Comparison of ENCODE assay signal across 33 mouse cellular contexts in genomic region chr1:171966054-171966790, GRCm38 (mm10). TPM values are rescaled to one million over a fixed set of nuclear protein-coding genes. Genes with fewer than 3 reads are reported as not detected.
A peak's percentile ranks its signal among the peaks of the same experiment; 100 is the strongest.
DNase-seq lines count a peak whose midpoint lies in the region; ATAC-seq lines count a peak whose summit lies in the region.
"Had no signal": no experiment of that assay in that cellular context is flagged by ENCODE, and none has a peak within 500 bp of the region (broad histone marks: within the 10 kb centered on the region; RNA-seq: fewer than 3 reads in every experiment).

No protein-coding gene starts in this region.

- no peak overlapping the region for H3K9ac ChIP-seq in midbrain, embryonic 11.5 days (ENCODE audit: low read length)
- no peak overlapping the region for H3K9ac ChIP-seq in hindbrain, embryonic 13.5 days
- H3K9ac ChIP-seq: forebrain, embryonic 12.5 days; forebrain, postnatal 0 days; hindbrain, embryonic 14.5 days; kidney, embryonic 15.5 days; limb, embryonic 15.5 days; liver, embryonic 13.5 days; midbrain, embryonic 12.5 days had no signal

- H3K4me2 ChIP-seq in midbrain, embryonic 11.5 days, result no peak overlapping the region
- no peak overlapping the region for H3K4me2 ChIP-seq in hindbrain, embryonic 13.5 days
- H3K4me2 ChIP-seq: forebrain, embryonic 12.5 days; hindbrain, embryonic 14.5 days; kidney, embryonic 15.5 days; limb, embryonic 15.5 days; liver, embryonic 13.5 days; midbrain, embryonic 12.5 days had no signal

- no peaks in the 10 kb centered on the region for H3K36me3 ChIP-seq in midbrain, embryonic 11.5 days (ENCODE audit: control insufficient read depth, insufficient read depth, low read length)
- H3K36me3 ChIP-seq in midbrain, embryonic 10.5 days, result no peaks in the 10 kb centered on the region
- no peaks in the 10 kb centered on the region for H3K36me3 ChIP-seq in hindbrain, embryonic 13.5 days
- H3K36me3 ChIP-seq: forebrain, embryonic 12.5 days; kidney, embryonic 15.5 days; limb, embryonic 10.5 days; limb, embryonic 15.5 days; liver, embryonic 13.5 days; midbrain, embryonic 12.5 days had no signal

- no peak overlapping the region for H3K27ac ChIP-seq in midbrain, embryonic 11.5 days (ENCODE audit: low read depth, low read length)
- H3K27ac ChIP-seq in midbrain, embryonic 10.5 days (replicated peaks), result no peak overlapping the region
- no peak overlapping the region for H3K27ac ChIP-seq in hindbrain, embryonic 13.5 days
- H3K27ac ChIP-seq: forebrain, embryonic 12.5 days; hindbrain, embryonic 14.5 days; kidney, embryonic 15.5 days; limb, embryonic 10.5 days; limb, embryonic 15.5 days; liver, embryonic 13.5 days; midbrain, embryonic 12.5 days had no signal

- 91% methylated on average over 6 of the region's 6 CpGs for WGBS in midbrain, embryonic 11.5 days
- WGBS in midbrain, embryonic 10.5 days, result 87% methylated on average over 6 of the region's 6 CpGs
- 87% methylated on average over 6 of the region's 6 CpGs for WGBS in hindbrain, embryonic 13.5 days

- peaks cover 3% of the 10 kb centered on the region for H3K4me1 ChIP-seq in midbrain, embryonic 11.5 days (ENCODE audit: control insufficient read depth, insufficient read depth, low read length)
- H3K4me1 ChIP-seq in midbrain, embryonic 10.5 days, result peaks cover 12% of the 10 kb centered on the region
- H3K4me1 ChIP-seq in hindbrain, embryonic 13.5 days (replicated peaks), result peaks cover 8% of the 10 kb centered on the region
- H3K4me1 ChIP-seq: kidney, embryonic 15.5 days; limb, embryonic 10.5 days; limb, embryonic 15.5 days; liver, embryonic 13.5 days had no signal

- peak; percentile 53 for DNase-seq in midbrain, embryonic 11.5 days (ENCODE audit: low spot score, missing footprints)
- no peak for DNase-seq in midbrain, embryonic 10.5 days (ENCODE audit: low spot score)
- peak; percentile 26 for DNase-seq in thymus, postnatal 14 days
- no peak for DNase-seq in thymus, adult 18-20 months
- peak; percentile 43 for DNase-seq in thymus, postnatal 25 days
- DNase-seq in kidney, postnatal 4 days, result no peak
- DNase-seq: adrenal gland, adult 2 months; adrenal gland, postnatal 36 days; cerebellum, adult 18-20 months; cerebellum, postnatal 14 days; forebrain, postnatal 0 days; heart, postnatal 4 days; kidney, adult 18-20 months; kidney, postnatal 25 days; layer of hippocampus, postnatal 36 days; liver, embryonic 13.5 days; lung, adult 18-20 months; retina, postnatal 1 day; right cerebral cortex, postnatal 14 days had no signal

- ATAC-seq in midbrain, embryonic 11.5 days (ENCODE audit: low FRiP score), result no peak
- ATAC-seq in activated CD4-positive, CD25-positive, alpha-beta regulatory T cell, adult 4 months, result peak; percentile 50
- no peak for ATAC-seq in hindbrain, embryonic 13.5 days (ENCODE audit: low FRiP score)
- ATAC-seq: forebrain, postnatal 0 days; lung, postnatal 0 days; Patski had no signal

- H3K4me3 ChIP-seq in midbrain, embryonic 11.5 days (ENCODE audit: low read depth, low read length), result no peak overlapping the region
- no peak overlapping the region for H3K4me3 ChIP-seq in midbrain, embryonic 10.5 days
- no peak overlapping the region for H3K4me3 ChIP-seq in hindbrain, embryonic 13.5 days
- H3K4me3 ChIP-seq: erythroblast, embryonic 14.5 days; forebrain, embryonic 12.5 days; kidney, embryonic 15.5 days; limb, embryonic 10.5 days; limb, embryonic 15.5 days; liver, embryonic 13.5 days; midbrain, embryonic 12.5 days; myocyte had no signal

- H3K9me3 ChIP-seq in midbrain, embryonic 11.5 days (ENCODE audit: control insufficient read depth, low read length), result no peaks in the 10 kb centered on the region
- 0 out of 2 replicates have a peak, but pooled peaks cover 4% of the 10 kb centered on the region for H3K9me3 ChIP-seq in midbrain, embryonic 10.5 days (replicated peaks)
- no peaks in the 10 kb centered on the region for H3K9me3 ChIP-seq in hindbrain, embryonic 13.5 days
- H3K9me3 ChIP-seq: forebrain, embryonic 12.5 days; kidney, embryonic 15.5 days; limb, embryonic 10.5 days; limb, embryonic 15.5 days; liver, embryonic 13.5 days; midbrain, embryonic 12.5 days had no signal

- H3K27me3 ChIP-seq in midbrain, embryonic 11.5 days (ENCODE audit: control insufficient read depth, insufficient read depth, low read length), result no peaks in the 10 kb centered on the region
- H3K27me3 ChIP-seq in midbrain, embryonic 10.5 days (ENCODE audit: low read depth, poor library complexity, severe bottlenecking), result no peaks in the 10 kb centered on the region
- H3K27me3 ChIP-seq in hindbrain, embryonic 13.5 days, result no peaks in the 10 kb centered on the region
- H3K27me3 ChIP-seq: forebrain, embryonic 12.5 days; kidney, embryonic 15.5 days; limb, embryonic 15.5 days; liver, embryonic 13.5 days; midbrain, embryonic 12.5 days; Patski had no signal

RNA-seq across cellular contexts. Expression of gene Slamf6, which starts 48.9 kb away (rescaled TPM):
- polyA plus RNA-seq in midbrain, embryonic 11.5 days (2014; fragmentation: Nextera tagmentation; extraction: Ambion mirVana), result not detected in 2 replicates
- not detected in 2 replicates for polyA plus RNA-seq in midbrain, embryonic 10.5 days (2016; fragmentation: Nextera tagmentation; extraction: Ambion mirVana)
- 100 to 1,000 TPM; 377 to 508 TPM for polyA plus RNA-seq in activated CD4-positive, CD25-positive, alpha-beta regulatory T cell, adult 4 months (2017; shearing (Covaris generic))
- not detected in 2 replicates for polyA plus RNA-seq in hindbrain, embryonic 13.5 days (2015; fragmentation: Nextera tagmentation; extraction: Ambion mirVana)
- polyA plus RNA-seq: forebrain, embryonic 12.5 days; intestine, embryonic 14.5 days; limb, embryonic 10.5 days; limb, embryonic 15.5 days; midbrain, embryonic 12.5 days; myocyte; neural tube, embryonic 14.5 days; Patski had no signal

Comparison
In these comparisons a context has a peak if more than half of its experiments do, and no peak if none do; other contexts are left out.
1. DNase-seq: peak in midbrain, embryonic 11.5 days (single experiment), thymus, postnatal 14 days (single experiment) and thymus, postnatal 25 days (single experiment); none in midbrain, embryonic 10.5 days (single experiment), thymus, adult 18-20 months (0 of 2) and kidney, postnatal 4 days (0 of 2).
2. RNA of gene Slamf6, which starts 48.9 kb away (polyA plus RNA-seq): 377 to 508 TPM in activated CD4-positive, CD25-positive, alpha-beta regulatory T cell, adult 4 months; not detected in midbrain, embryonic 11.5 days, not detected in hindbrain, embryonic 13.5 days and not detected in midbrain, embryonic 10.5 days; every median in the first group is over 100 times any median in the second.